Mouse (Mus musculus) MEL (cell line): Measurements from ENCODE around the gene Olfr995.

Source experiments
- BHLHE40 ChIP-seq: IDR thresholded peaks from 2 replicates; pipeline ENCODE4 v1.6.1; 2012; ENCODE audit warnings: low read depth, mild to moderate bottlenecking, inconsistent platforms, low read length, improper control_type of control experiment, borderline replicate concordance
- CTCF ChIP-seq, 3 experiments: IDR thresholded peaks in 2 of 3; conservative IDR thresholded peaks in 1 of 3; 2 replicates each; pipeline ENCODE4 v1.5.1; 2011 to 2012; ENCODE audit warnings: low read length in 3 of 3, low read depth in 2 of 3, mild to moderate bottlenecking in 2 of 3, improper control_type of control experiment in 1 of 3, inconsistent platforms in 1 of 3, mixed read lengths in 1 of 3, moderate library complexity in 1 of 3; ENCODE audit not compliant: control insufficient read depth in 1 of 3, insufficient read depth in 1 of 3, poor library complexity in 1 of 3, severe bottlenecking in 1 of 3
- EP300 ChIP-seq, 2 experiments: IDR thresholded peaks; 2 replicates each; pipeline ENCODE4 v1.6.1; 2011; ENCODE audit warnings: improper control_type of control experiment in 2 of 2, low read length in 2 of 2, low read depth in 1 of 2, mild to moderate bottlenecking in 1 of 2
- GABPA ChIP-seq: IDR thresholded peaks from 2 replicates; pipeline ENCODE4 v1.6.1; 2012; ENCODE audit warnings: low read depth, mild to moderate bottlenecking, inconsistent platforms, low read length, improper control_type of control experiment, moderate library complexity
- GATA1 ChIP-seq: IDR thresholded peaks from 2 replicates; pipeline ENCODE4 v1.6.1; 2011; ENCODE audit warnings: low read depth, low read length, improper control_type of control experiment
- HCFC1 ChIP-seq: IDR thresholded peaks from 2 replicates; pipeline ENCODE4 v1.6.1; 2012; ENCODE audit warnings: low read depth, mild to moderate bottlenecking, inconsistent platforms, low read length, improper control_type of control experiment, moderate library complexity
- RCOR1 ChIP-seq: IDR thresholded peaks from 2 replicates; pipeline ENCODE4 v1.6.1; 2012; ENCODE audit warnings: low read depth, mild to moderate bottlenecking, inconsistent platforms, low read length, improper control_type of control experiment
- ZMIZ1 ChIP-seq: IDR thresholded peaks from 2 replicates; pipeline ENCODE4 v1.6.1; 2012; ENCODE audit warnings: low read depth, mild to moderate bottlenecking, inconsistent platforms, low read length, improper control_type of control experiment, moderate library complexity

- TF ChIP-seq RCOR1 (no peak), HCFC1 (no peak), CTCF (IDR thresholded peaks at IDR 0.05 in 2 of 3, conservative IDR thresholded peaks at IDR 0.05 in 1 of 3; ENCODE audit: control insufficient read depth in 1 of 3, insufficient read depth in 1 of 3, low read depth in 2 of 3, low read length in 3 of 3, poor library complexity in 1 of 3, severe bottlenecking in 1 of 3) (no peak), ZMIZ1 (no peak), BHLHE40 (no peak), GABPA (no peak), GATA1 (no peak), EP300 (IDR thresholded peaks at IDR 0.05; ENCODE audit: low read depth in 1 of 2, low read length in 2 of 2) (no peak)
Measured at GRCm38 (mm10) chr2:85466801-85467325, 23.4 kb upstream of the Olfr995 start.
